Mouse (Mus musculus): ENCODE measurements around the gene Alpk1. TPM values are rescaled to one million over a fixed set of nuclear protein-coding genes. Genes with fewer than 3 reads are reported as not detected.

Alpk1 gene
- polyA plus RNA-seq, 1 experiment from 2014 or later = 0.47 TPM

- Histone ChIP-seq H3K4me1 (ENCODE audit: control insufficient read depth, insufficient read depth, low read length) (peaks cover 19% of the 10 kb centered on the region), H3K27me3 (ENCODE audit: control insufficient read depth, insufficient read depth, low read length) (peaks cover 23% of the 10 kb centered on the region), H3K36me3 (ENCODE audit: control insufficient read depth, insufficient read depth, low read length) (no peaks in the 10 kb centered on the region), H3K9ac (replicated peaks; ENCODE audit: low read length) (no peak overlapping the region), H3K9me3 (ENCODE audit: control insufficient read depth, low read length) (no peaks in the 10 kb centered on the region), H3K4me2 (ENCODE audit: low read length) (no peak overlapping the region), H3K27ac (replicated peaks; ENCODE audit: low read depth, low read length) (no peak overlapping the region), H3K4me3 (replicated peaks; ENCODE audit: low read depth, low read length) (no peak overlapping the region)
- no peak for DNase-seq
- 78% methylated on average over 14 of the region's 14 CpGs for WGBS
- ATAC-seq (ENCODE audit: low FRiP score, low TSS enrichment) = no peak
These were observed 36.5 kb downstream of the Alpk1 start for GRCm38 (mm10) chr3:127743614-127744365.

- Histone ChIP-seq H3K4me1 (ENCODE audit: control insufficient read depth, insufficient read depth, low read length) (peaks cover 9% of the 10 kb centered on the region), H3K4me3 (replicated peaks; ENCODE audit: low read depth, low read length) (no peak overlapping the region), H3K36me3 (ENCODE audit: control insufficient read depth, insufficient read depth, low read length) (no peaks in the 10 kb centered on the region), H3K27ac (replicated peaks; ENCODE audit: low read depth, low read length) (no peak overlapping the region), H3K27me3 (ENCODE audit: control insufficient read depth, insufficient read depth, low read length) (peaks cover 15% of the 10 kb centered on the region), H3K9ac (replicated peaks; ENCODE audit: low read length) (no peak overlapping the region), H3K9me3 (ENCODE audit: control insufficient read depth, low read length) (no peaks in the 10 kb centered on the region), H3K4me2 (ENCODE audit: low read length) (no peak overlapping the region)
- 95% methylated on average over 3 of the region's 3 CpGs for WGBS
- no peak for DNase-seq
- no peak for ATAC-seq (ENCODE audit: low FRiP score, low TSS enrichment)
These were observed 38.9 kb downstream of the Alpk1 start for GRCm38 (mm10) chr3:127741473-127741872.

- ATAC-seq (ENCODE audit: low FRiP score, low TSS enrichment) (no peak), DNase-seq (no peak)
- no peaks in the 10 kb centered on the region for H3K4me1 ChIP-seq (ENCODE audit: control insufficient read depth, insufficient read depth, low read length)
- H3K9ac ChIP-seq (replicated peaks; ENCODE audit: low read length) = no peak overlapping the region
- H3K4me3 ChIP-seq (replicated peaks; ENCODE audit: low read depth, low read length) = no peak overlapping the region
- no peak overlapping the region for H3K27ac ChIP-seq (replicated peaks; ENCODE audit: low read depth, low read length)
- no peak overlapping the region for H3K4me2 ChIP-seq (ENCODE audit: low read length)
- WGBS = 61% methylated on average over 5 of the region's 5 CpGs
- H3K9me3 ChIP-seq (ENCODE audit: control insufficient read depth, low read length) = no peaks in the 10 kb centered on the region
- peaks cover 4% of the 10 kb centered on the region; the same call in 1 of the 2 replicates for H3K27me3 ChIP-seq (ENCODE audit: control insufficient read depth, insufficient read depth, low read length)
- H3K36me3 ChIP-seq (ENCODE audit: control insufficient read depth, insufficient read depth, low read length) = no peaks in the 10 kb centered on the region
These were observed 42.5 kb downstream of the Alpk1 start for GRCm38 (mm10) chr3:127737876-127738275.

- Histone ChIP-seq H3K9me3 (ENCODE audit: control insufficient read depth, low read length) (no peaks in the 10 kb centered on the region), H3K4me2 (ENCODE audit: low read length) (no peak overlapping the region), H3K27me3 (ENCODE audit: control insufficient read depth, insufficient read depth, low read length) (0 out of 2 replicates have a peak, but pooled peaks cover 4% of the 10 kb centered on the region), H3K9ac (replicated peaks; ENCODE audit: low read length) (no peak overlapping the region), H3K27ac (replicated peaks; ENCODE audit: low read depth, low read length) (no peak overlapping the region), H3K4me1 (ENCODE audit: control insufficient read depth, insufficient read depth, low read length) (no peaks in the 10 kb centered on the region), H3K36me3 (ENCODE audit: control insufficient read depth, insufficient read depth, low read length) (no peaks in the 10 kb centered on the region), H3K4me3 (replicated peaks; ENCODE audit: low read depth, low read length) (no peak overlapping the region)
- ATAC-seq (ENCODE audit: low FRiP score, low TSS enrichment) (no peak), DNase-seq (peak; percentile 20)
- 81% methylated on average over 3 of the region's 3 CpGs for WGBS
These were observed 44.9 kb downstream of the Alpk1 start for GRCm38 (mm10) chr3:127735395-127735794.

- H3K4me2 ChIP-seq (ENCODE audit: low read length) = 0 out of 2 replicates have a peak overlapping the region, but pooled peaks have one; percentile 12
- no peak for DNase-seq
These were observed 50.7 kb downstream of the Alpk1 start for GRCm38 (mm10) chr3:127729513-127730137.

GRCm38 (mm10) chr3:127728851-127729512 lies 51.3 kb downstream of the Alpk1 start:
- DNase-seq = no peak
- Histone ChIP-seq H3K9me3 (ENCODE audit: control insufficient read depth, low read length) (no peaks in the 10 kb centered on the region), H3K9ac (replicated peaks; ENCODE audit: low read length) (no peak overlapping the region), H3K4me1 (ENCODE audit: control insufficient read depth, insufficient read depth, low read length) (peaks cover 8% of the 10 kb centered on the region), H3K27me3 (ENCODE audit: control insufficient read depth, insufficient read depth, low read length) (peaks cover 9% of the 10 kb centered on the region), H3K4me3 (replicated peaks; ENCODE audit: low read depth, low read length) (no peak overlapping the region), H3K27ac (replicated peaks; ENCODE audit: low read depth, low read length) (no peak overlapping the region), H3K36me3 (ENCODE audit: control insufficient read depth, insufficient read depth, low read length) (no peaks in the 10 kb centered on the region), H3K4me2 (ENCODE audit: low read length) (0 out of 2 replicates have a peak overlapping the region, but pooled peaks have one; percentile 12)
- 28% methylated on average over 17 of the region's 17 CpGs for WGBS
- no peak for ATAC-seq (ENCODE audit: low FRiP score, low TSS enrichment)

More at GRCm38 (mm10) chr3:127729513-127730137, 50.7 kb downstream of the Alpk1 start:
- Histone ChIP-seq H3K4me3 (replicated peaks; ENCODE audit: low read depth, low read length) (no peak overlapping the region), H3K9me3 (ENCODE audit: control insufficient read depth, low read length) (no peaks in the 10 kb centered on the region), H3K36me3 (ENCODE audit: control insufficient read depth, insufficient read depth, low read length) (no peaks in the 10 kb centered on the region), H3K27me3 (ENCODE audit: control insufficient read depth, insufficient read depth, low read length) (peaks cover 9% of the 10 kb centered on the region), H3K27ac (replicated peaks; ENCODE audit: low read depth, low read length) (no peak overlapping the region), H3K4me1 (ENCODE audit: control insufficient read depth, insufficient read depth, low read length) (peaks cover 8% of the 10 kb centered on the region), H3K9ac (replicated peaks; ENCODE audit: low read length) (no peak overlapping the region)
- 63% methylated on average over 14 of the region's 14 CpGs for WGBS
- ATAC-seq (ENCODE audit: low FRiP score, low TSS enrichment) = no peak

- Histone ChIP-seq H3K4me2 (ENCODE audit: low read length) (no peak overlapping the region), H3K27ac (replicated peaks; ENCODE audit: low read depth, low read length) (no peak overlapping the region), H3K9me3 (ENCODE audit: control insufficient read depth, low read length) (no peaks in the 10 kb centered on the region), H3K9ac (replicated peaks; ENCODE audit: low read length) (no peak overlapping the region), H3K27me3 (ENCODE audit: control insufficient read depth, insufficient read depth, low read length) (peaks cover 9% of the 10 kb centered on the region), H3K36me3 (ENCODE audit: control insufficient read depth, insufficient read depth, low read length) (no peaks in the 10 kb centered on the region), H3K4me1 (ENCODE audit: control insufficient read depth, insufficient read depth, low read length) (peaks cover 8% of the 10 kb centered on the region), H3K4me3 (replicated peaks; ENCODE audit: low read depth, low read length) (no peak overlapping the region)
- 70% methylated on average over 9 of the region's 9 CpGs for WGBS
- ATAC-seq (ENCODE audit: low FRiP score, low TSS enrichment) (no peak), DNase-seq (no peak)
These were observed 52.3 kb downstream of the Alpk1 start for GRCm38 (mm10) chr3:127728046-127728445.

- no peak overlapping the region for H3K27ac ChIP-seq (replicated peaks; ENCODE audit: low read depth, low read length)
- no peaks in the 10 kb centered on the region for H3K9me3 ChIP-seq (ENCODE audit: control insufficient read depth, low read length)
- ATAC-seq (ENCODE audit: low FRiP score, low TSS enrichment) (no peak), DNase-seq (no peak)
- WGBS = 86% methylated on average over 4 of the region's 4 CpGs
- no peak overlapping the region for H3K9ac ChIP-seq (replicated peaks; ENCODE audit: low read length)
- H3K36me3 ChIP-seq (ENCODE audit: control insufficient read depth, insufficient read depth, low read length) = no peaks in the 10 kb centered on the region
- no peak overlapping the region for H3K4me3 ChIP-seq (replicated peaks; ENCODE audit: low read depth, low read length)
- no peak overlapping the region for H3K4me2 ChIP-seq (ENCODE audit: low read length)
- no peaks in the 10 kb centered on the region; the same call in 1 of the 2 replicates for H3K27me3 ChIP-seq (ENCODE audit: control insufficient read depth, insufficient read depth, low read length)
- 0 out of 2 replicates have a peak, but pooled peaks cover 8% of the 10 kb centered on the region for H3K4me1 ChIP-seq (ENCODE audit: control insufficient read depth, insufficient read depth, low read length)
These were observed 59.4 kb downstream of the Alpk1 start for GRCm38 (mm10) chr3:127720948-127721347.

Data from midbrain, embryonic 14.5 days (tissue).